Mouse (Mus musculus) mesoderm, embryonic 11.5 days (tissue): ENCODE measurements around the gene Eno3.

Source experiments
- DNase-seq: peaks from one replicate; pipeline ENCODE4 v3.0.0-alpha.2; 2012; ENCODE audit warnings: low read depth, low spot score

The Eno3 gene

DNA sequence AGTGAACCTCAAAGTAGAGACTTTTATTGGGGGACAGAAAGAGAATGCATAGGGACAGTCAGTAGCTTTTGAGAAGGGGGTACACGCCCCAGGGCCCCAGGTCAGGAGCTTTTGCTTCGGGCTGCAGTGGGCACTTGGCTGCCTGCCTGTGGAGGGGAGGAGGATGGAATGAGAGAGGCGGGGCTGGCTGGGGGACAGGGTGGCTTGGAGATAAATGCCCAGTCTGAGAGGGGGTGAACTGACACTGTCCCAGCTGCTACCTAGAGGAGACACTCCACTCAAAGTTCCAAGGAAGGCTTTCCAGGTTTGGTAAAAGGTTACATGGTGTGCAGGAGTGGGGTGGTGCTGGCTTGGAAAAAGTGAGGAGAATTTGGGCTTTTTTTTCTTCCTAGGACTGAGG lies at the start of gene Eno3:
Gene Eno3, plus strand, starts transcription at position 239 of the 400 bp plus-strand sequence.
- peak; percentile 21 for DNase-seq

- no peak for DNase-seq
Observed at GRCm38 (mm10) chr11:70607611-70608010, 49.4 kb upstream of the Eno3 start.

GRCm38 (mm10) chr11:70608381-70609066 lies 48.5 kb upstream of the Eno3 start:
- no peak for DNase-seq

GRCm38 (mm10) chr11:70610752-70611151 lies 46.2 kb upstream of the Eno3 start:
- DNase-seq, result no peak

GRCm38 (mm10) chr11:70612505-70612904 lies 44.5 kb upstream of the Eno3 start:
- no peak for DNase-seq

- peak; percentile 58 for DNase-seq
Observed at GRCm38 (mm10) chr11:70615074-70615473, 41.9 kb upstream of the Eno3 start.

- DNase-seq, result no peak
Observed at GRCm38 (mm10) chr11:70615516-70616093, 41.4 kb upstream of the Eno3 start, which contains the start of gene 4930544D05Rik. 4930544D05Rik (plus strand) TSS chr11:70615848.

DNA sequence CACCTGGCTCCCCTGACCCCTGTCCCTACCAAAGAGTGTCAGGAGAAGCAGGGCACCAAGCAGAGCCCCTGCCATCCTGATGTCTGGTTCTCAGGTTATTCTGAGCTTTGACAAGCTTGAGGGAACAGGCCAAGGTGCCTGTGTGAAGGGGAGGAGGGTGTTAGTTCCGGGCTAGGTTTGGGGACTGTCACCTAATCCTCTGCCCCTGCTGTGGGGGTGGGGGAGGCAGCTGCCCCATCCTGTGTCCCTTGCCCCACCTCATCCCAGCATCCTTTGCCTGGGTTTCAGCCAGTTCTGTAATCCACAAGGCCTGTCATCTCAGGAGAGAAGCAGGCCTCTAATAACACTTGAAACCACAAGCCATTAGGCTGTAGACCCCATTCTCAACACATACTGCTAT lies 37.9 kb upstream of the Eno3 start, which contains the start of gene Chrne:
Gene Chrne, minus strand, starts transcription at position 116 of the 400 bp plus-strand sequence.
- no peak for DNase-seq

- DNase-seq, result no peak
Observed at GRCm38 (mm10) chr11:70621972-70622814, 34.8 kb upstream of the Eno3 start.

- no peak for DNase-seq
Observed at GRCm38 (mm10) chr11:70623053-70623742, 33.8 kb upstream of the Eno3 start.

GRCm38 (mm10) chr11:70625473-70625872 lies 31.5 kb upstream of the Eno3 start:
- DNase-seq, result peak; percentile 71

- no peak for DNase-seq
Observed at GRCm38 (mm10) chr11:70626877-70627276, 30.1 kb upstream of the Eno3 start.

- DNase-seq, result no peak
Observed at GRCm38 (mm10) chr11:70628431-70628830, 28.6 kb upstream of the Eno3 start.

DNA sequence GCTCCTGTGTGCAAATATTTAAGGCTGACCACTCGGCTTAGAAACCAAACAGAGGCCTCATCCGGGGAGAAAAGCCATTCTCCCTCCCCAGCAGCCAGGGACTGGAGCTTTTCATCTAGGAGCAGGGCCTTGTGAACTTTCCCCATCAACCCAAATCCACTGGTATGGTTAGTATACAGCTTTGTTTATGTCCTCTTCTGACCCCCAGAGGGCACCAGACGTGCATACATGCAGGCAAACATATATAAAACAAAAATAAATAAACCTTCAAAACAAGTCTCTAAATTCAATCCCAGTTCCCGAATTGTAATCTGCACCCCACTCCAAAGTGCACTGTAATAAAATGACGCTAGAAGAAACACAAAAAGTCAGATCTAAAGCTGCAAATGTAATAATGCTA lies 27.4 kb upstream of the Eno3 start:
- DNase-seq, result no peak

DNA sequence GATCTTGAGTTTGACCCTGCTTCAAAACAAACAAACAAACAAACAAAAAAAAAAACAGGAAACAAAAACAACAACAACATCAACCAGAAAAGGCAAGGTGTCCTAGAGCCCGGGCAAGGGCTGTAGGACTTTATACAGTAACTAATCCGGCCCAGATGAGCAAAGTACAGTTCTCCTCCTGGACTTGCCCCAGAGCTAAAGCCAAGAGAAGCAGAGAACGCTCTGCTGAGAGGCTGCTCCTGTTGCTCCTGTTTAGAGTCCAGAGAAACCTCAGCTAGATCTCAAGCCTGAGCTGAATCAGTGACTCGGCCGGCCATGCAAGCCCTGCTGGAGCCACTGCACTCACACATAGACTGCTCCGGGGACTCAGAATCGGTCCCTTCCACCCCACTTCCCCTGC lies 26.9 kb upstream of the Eno3 start:
- no peak for DNase-seq

- no peak for DNase-seq
Observed at GRCm38 (mm10) chr11:70635601-70636000, 21.4 kb upstream of the Eno3 start.

GRCm38 (mm10) chr11:70637764-70638163 lies 19.2 kb upstream of the Eno3 start:
- no peak for DNase-seq

- no peak for DNase-seq
Observed at GRCm38 (mm10) chr11:70638293-70638692, 18.7 kb upstream of the Eno3 start.

- DNase-seq, result no peak
Observed at GRCm38 (mm10) chr11:70638714-70639278, 18.2 kb upstream of the Eno3 start, which contains the start of gene Gp1ba. Gp1ba (plus strand) TSS chr11:70639122.

DNA sequence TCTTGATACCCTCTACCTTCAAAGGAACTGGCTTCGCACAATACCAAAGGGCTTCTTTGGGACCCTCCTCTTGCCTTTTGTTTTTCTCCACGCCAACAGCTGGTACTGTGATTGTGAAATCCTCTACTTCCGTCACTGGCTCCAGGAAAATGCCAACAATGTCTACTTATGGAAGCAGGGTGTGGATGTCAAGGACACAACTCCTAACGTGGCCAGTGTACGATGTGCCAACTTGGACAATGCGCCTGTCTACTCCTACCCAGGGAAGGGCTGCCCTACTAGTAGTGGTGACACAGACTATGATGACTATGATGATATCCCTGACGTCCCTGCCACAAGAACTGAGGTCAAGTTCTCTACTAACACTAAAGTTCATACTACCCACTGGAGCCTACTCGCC lies 17.0 kb upstream of the Eno3 start:
- no peak for DNase-seq

GRCm38 (mm10) chr11:70641241-70641640 lies 15.8 kb upstream of the Eno3 start:
- DNase-seq, result no peak
